Mouse (Mus musculus): ENCODE results near the gene Eml3.

DNA sequence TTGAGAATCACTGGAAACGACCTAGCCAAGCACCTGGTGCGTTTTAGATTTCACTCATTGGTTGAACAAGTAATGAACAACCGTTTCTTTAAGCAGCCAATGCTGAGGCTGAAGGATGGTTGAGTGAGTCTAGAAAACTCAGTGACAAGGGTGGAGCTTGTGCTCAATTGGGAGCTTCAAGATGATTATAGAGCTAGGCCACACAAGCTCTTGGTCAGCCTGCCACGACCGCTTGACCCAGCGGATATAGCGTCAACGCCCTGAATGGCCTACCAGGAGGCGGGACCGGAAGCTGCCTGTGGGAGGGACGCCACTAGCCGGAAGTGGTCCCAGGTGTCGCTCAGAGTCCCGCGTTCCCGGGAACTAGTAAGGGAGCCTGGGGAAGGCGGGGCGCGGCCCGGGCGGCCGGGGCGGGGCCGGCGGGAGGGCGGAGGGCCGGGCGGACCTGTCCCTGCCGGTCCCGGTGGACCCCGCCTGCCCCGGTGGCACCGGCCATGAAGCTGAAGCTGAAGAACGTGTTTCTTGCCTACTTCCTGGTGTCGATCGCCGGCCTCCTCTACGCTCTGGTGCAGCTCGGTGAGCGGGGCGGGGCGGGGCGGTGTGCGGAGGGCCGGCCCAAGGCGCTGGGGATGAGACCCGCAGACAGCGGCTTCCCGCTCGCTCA is 9.1 kb upstream of the Eml3 start, which contains the start of gene B3gat3:
- TF ChIP-seq POLR2A (IDR thresholded peaks at IDR 0.05; ENCODE audit: insufficient read length, low read depth) (peak; percentile 89), MAX (IDR thresholded peaks at IDR 0.05; ENCODE audit: low read depth) (no peak), MYOG (IDR thresholded peaks at IDR 0.05; ENCODE audit: control insufficient read depth in 1 of 3, insufficient read depth in 1 of 3, insufficient read length in 2 of 3, low read depth in 2 of 3) (peak in 1 of 3 experiments; percentile 28), E2F4 (IDR thresholded peaks at IDR 0.05; ENCODE audit: insufficient read depth) (no peak), POLR2AphosphoS2 (IDR thresholded peaks at IDR 0.05; ENCODE audit: insufficient read length, low read depth) (peak; percentile 86), TCF12 (IDR thresholded peaks at IDR 0.05; ENCODE audit: insufficient read depth, poor library complexity, severe bottlenecking) (no peak)
